Mouse (Mus musculus): ENCODE results near the gene Smarcb1. TPM values are rescaled to one million over a fixed set of nuclear protein-coding genes. Genes with fewer than 3 reads are reported as not detected.
"Not testable (repeated sequence)": the region's sequence is repeated elsewhere in the genome, so short reads cannot be mapped to it uniquely, and the experiment has no call there.

The Smarcb1 gene
- polyA plus RNA-seq, 1 experiment from 2014 or later: 250 TPM

GRCm38 (mm10) chr10:75898846-75899245 lies 22.6 kb downstream of the Smarcb1 start:
- Histone ChIP-seq H3K27me3 (no peaks in the 10 kb centered on the region), H3K4me2 (no peak overlapping the region), H3K27ac (0 out of 2 replicates have a peak overlapping the region, but pooled peaks have one; percentile 28), H3K36me3 (peaks cover 88% of the 10 kb centered on the region), H3K4me3 (no peak overlapping the region), H3K4me1 (peaks cover 5% of the 10 kb centered on the region; the same call in 1 of the 2 replicates), H3K9ac (no peak overlapping the region), H3K9me3 (no peaks in the 10 kb centered on the region)
- WGBS: 78% methylated on average over 3 of the region's 3 CpGs
- ATAC-seq (ENCODE audit: insufficient number of reproducible peaks, insufficient read depth, low FRiP score, low TSS enrichment, low read depth): no peak

DNA sequence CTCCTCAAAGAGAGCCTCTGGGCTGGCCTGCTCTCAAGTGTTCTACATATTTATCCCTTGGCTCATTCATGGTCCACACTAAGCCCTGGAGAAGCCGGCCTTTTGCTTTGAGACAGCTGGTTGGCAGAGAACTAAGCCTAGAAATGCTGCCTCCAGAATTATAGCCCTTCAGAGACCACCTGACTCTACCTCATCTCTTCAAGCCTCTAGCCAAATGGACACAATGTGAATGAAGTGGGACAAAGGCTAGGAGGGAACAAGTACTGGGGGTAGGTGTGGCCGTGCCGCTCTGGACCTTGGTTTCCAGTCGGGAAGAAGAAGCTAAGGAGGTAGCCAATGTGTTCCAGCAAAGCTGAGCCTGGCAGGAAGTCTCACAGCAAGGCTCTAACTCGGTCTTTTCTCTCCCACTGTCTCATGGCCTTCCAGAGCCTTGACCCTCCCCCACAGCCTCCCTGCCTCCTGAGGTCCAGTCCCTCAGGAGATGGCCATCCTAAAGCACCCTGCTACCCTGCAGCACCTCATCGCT lies 23.3 kb downstream of the Smarcb1 start:
- Histone ChIP-seq H3K27me3 (no peaks in the 10 kb centered on the region), H3K4me3 (no peak overlapping the region), H3K27ac (no peak overlapping the region), H3K9me3 (no peaks in the 10 kb centered on the region), H3K4me2 (no peak overlapping the region), H3K4me1 (peaks cover 11% of the 10 kb centered on the region), H3K36me3 (peaks cover 80% of the 10 kb centered on the region), H3K9ac (no peak overlapping the region)
- 79% methylated on average over 6 of the region's 6 CpGs for WGBS
- ATAC-seq (ENCODE audit: insufficient number of reproducible peaks, insufficient read depth, low FRiP score, low TSS enrichment, low read depth): no peak

- Histone ChIP-seq H3K27ac (no peak overlapping the region), H3K4me2 (no peak overlapping the region), H3K27me3 (no peaks in the 10 kb centered on the region), H3K36me3 (peaks cover 73% of the 10 kb centered on the region), H3K4me3 (no peak overlapping the region), H3K9ac (no peak overlapping the region), H3K9me3 (no peaks in the 10 kb centered on the region), H3K4me1 (peaks cover 16% of the 10 kb centered on the region)
- no peak for ATAC-seq (ENCODE audit: insufficient number of reproducible peaks, insufficient read depth, low FRiP score, low TSS enrichment, low read depth)
- WGBS: 32% methylated on average over 6 of the region's 6 CpGs
These were observed 24.0 kb downstream of the Smarcb1 start for GRCm38 (mm10) chr10:75897373-75897772.

DNA sequence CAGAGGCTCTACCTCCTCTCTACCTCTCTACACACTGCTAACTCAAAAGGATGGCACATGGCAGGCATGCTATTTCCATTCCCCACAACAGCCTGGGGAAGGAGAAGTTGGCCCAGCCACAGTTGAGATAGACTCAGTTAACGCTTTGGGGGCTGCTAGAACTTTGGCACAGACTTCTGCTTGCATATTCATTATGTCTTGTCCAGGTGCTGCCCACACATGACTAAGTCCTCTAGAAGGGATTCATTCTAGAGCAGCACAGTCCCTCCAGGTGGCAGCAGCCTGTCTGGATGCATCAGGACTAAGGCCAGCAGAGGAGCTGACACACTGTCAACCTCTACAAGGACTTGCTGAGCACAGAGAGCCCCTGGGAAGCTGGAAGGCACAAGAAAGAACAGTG lies 25.2 kb downstream of the Smarcb1 start:
- H3K9ac ChIP-seq: no peak overlapping the region
- H3K36me3 ChIP-seq: peaks cover 61% of the 10 kb centered on the region
- H3K4me2 ChIP-seq: no peak overlapping the region
- no peak overlapping the region for H3K4me3 ChIP-seq
- WGBS: 92% methylated on average over 1 of the region's 1 CpGs
- ATAC-seq (ENCODE audit: insufficient number of reproducible peaks, insufficient read depth, low FRiP score, low TSS enrichment, low read depth): no peak
- no peaks in the 10 kb centered on the region for H3K27me3 ChIP-seq
- no peak overlapping the region for H3K27ac ChIP-seq
- peaks cover 16% of the 10 kb centered on the region for H3K4me1 ChIP-seq
- H3K9me3 ChIP-seq: no peaks in the 10 kb centered on the region

- Histone ChIP-seq H3K9ac (no peak overlapping the region), H3K27me3 (no peaks in the 10 kb centered on the region), H3K27ac (no peak overlapping the region), H3K4me3 (no peak overlapping the region), H3K4me1 (peaks cover 16% of the 10 kb centered on the region), H3K4me2 (no peak overlapping the region), H3K36me3 (peaks cover 57% of the 10 kb centered on the region), H3K9me3 (no peaks in the 10 kb centered on the region)
- ATAC-seq (ENCODE audit: insufficient number of reproducible peaks, insufficient read depth, low FRiP score, low TSS enrichment, low read depth): no peak
- 93% methylated on average over 5 of the region's 5 CpGs for WGBS
These were observed 25.7 kb downstream of the Smarcb1 start for GRCm38 (mm10) chr10:75895730-75896129.

DNA sequence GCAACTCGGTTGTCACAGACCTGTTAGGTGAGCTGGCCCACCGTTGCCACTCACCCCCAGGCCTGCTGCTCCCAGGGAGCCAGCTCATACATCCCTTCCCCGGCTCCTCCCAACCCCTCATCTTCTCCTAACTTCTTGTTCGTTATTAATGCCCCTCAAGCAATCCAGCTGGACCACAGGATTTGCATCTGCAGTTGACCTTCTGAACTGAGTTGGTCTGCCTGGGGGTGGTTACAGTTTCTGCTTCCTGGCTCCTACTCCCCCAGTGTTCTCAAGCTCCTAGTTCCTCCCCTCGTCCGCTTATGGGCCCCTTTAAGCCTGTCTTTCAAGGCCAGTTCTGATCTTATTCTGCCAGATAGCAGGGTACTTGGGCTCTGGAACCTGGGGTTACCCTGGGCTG lies 26.8 kb downstream of the Smarcb1 start:
- no peaks in the 10 kb centered on the region for H3K27me3 ChIP-seq
- ATAC-seq (ENCODE audit: insufficient number of reproducible peaks, insufficient read depth, low FRiP score, low TSS enrichment, low read depth): no peak
- WGBS: 71% methylated on average over 6 of the region's 6 CpGs
- peaks cover 52% of the 10 kb centered on the region for H3K36me3 ChIP-seq
- H3K9me3 ChIP-seq: no peaks in the 10 kb centered on the region
- H3K4me2 ChIP-seq: no peak overlapping the region
- H3K9ac ChIP-seq: no peak overlapping the region
- H3K27ac ChIP-seq: no peak overlapping the region
- no peak overlapping the region for H3K4me3 ChIP-seq
- H3K4me1 ChIP-seq: peaks cover 16% of the 10 kb centered on the region

- H3K27me3 ChIP-seq: no peaks in the 10 kb centered on the region
- H3K27ac ChIP-seq: peak within 1 kb of the TSS; percentile 33; the same call in 1 of the 2 replicates
- peak within 1 kb of the TSS; percentile 92 for H3K4me2 ChIP-seq
- H3K36me3 ChIP-seq: peaks cover 39% of the 10 kb centered on the region
- peak; percentile 99 for ATAC-seq (ENCODE audit: insufficient number of reproducible peaks, insufficient read depth, low FRiP score, low TSS enrichment, low read depth)
- peak within 1 kb of the TSS; percentile 71 for H3K9ac ChIP-seq
- peak within 1 kb of the TSS; percentile 48 for H3K4me3 ChIP-seq
- WGBS: 2% methylated on average over 51 of the region's 51 CpGs
- no peaks in the 10 kb centered on the region for H3K9me3 ChIP-seq
- H3K4me1 ChIP-seq: peaks cover 17% of the 10 kb centered on the region
These were observed 28.2 kb downstream of the Smarcb1 start, which contains the start of gene Derl3 for GRCm38 (mm10) chr10:75893089-75893750. Gene Derl3 (plus strand): TSS chr10:75893413.

DNA sequence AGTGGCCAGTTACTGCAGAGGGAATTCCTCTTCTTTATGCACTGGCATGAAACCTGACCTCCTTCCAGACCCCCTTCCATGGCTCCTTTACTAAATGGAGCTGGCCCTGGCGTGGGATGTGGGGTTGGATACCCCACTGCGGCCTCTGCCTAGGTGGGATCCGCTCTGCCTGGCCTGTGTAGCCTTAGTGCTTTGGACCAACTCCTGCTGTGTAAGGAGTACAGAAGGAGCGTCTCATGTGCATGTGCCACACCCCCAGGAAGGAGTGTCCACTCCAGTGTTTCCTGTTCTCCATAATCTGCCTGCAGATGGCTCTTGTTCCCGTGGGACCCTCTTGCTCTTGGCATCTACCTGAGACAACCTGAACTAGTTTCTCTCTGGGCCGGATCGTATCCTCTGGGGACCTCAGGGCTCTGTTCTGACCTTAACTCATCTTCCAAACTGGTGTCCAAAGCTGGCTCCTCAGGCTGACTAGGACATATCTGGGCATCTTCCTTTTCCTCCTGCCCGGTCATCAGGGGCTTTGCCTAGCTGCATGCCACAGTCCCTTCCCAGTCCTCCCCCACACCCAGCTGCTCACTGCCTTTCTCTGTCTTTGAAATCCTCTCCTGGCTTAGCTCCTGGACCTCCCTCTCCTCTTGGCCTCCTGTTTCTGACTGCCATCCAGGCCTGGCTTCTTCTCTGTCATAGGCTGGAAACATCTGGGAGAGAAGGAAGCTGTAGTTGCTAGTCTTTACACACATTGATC lies 31.8 kb downstream of the Smarcb1 start:
- no peak overlapping the region for H3K4me2 ChIP-seq
- no peak for ATAC-seq (ENCODE audit: insufficient number of reproducible peaks, insufficient read depth, low FRiP score, low TSS enrichment, low read depth)
- H3K27me3 ChIP-seq: no peaks in the 10 kb centered on the region
- no peak overlapping the region for H3K4me3 ChIP-seq
- no peak overlapping the region for H3K9ac ChIP-seq
- H3K4me1 ChIP-seq: peaks cover 24% of the 10 kb centered on the region
- WGBS: 43% methylated on average over 8 of the region's 8 CpGs
- no peak overlapping the region for H3K27ac ChIP-seq
- H3K9me3 ChIP-seq: no peaks in the 10 kb centered on the region
- H3K36me3 ChIP-seq: peaks cover 6% of the 10 kb centered on the region

GRCm38 (mm10) chr10:75887504-75887903 lies 33.9 kb downstream of the Smarcb1 start:
- H3K27ac ChIP-seq; H3K27me3 ChIP-seq; H3K4me2 ChIP-seq; H3K9me3 ChIP-seq; H3K4me3 ChIP-seq; H3K36me3 ChIP-seq; ATAC-seq (ENCODE audit: insufficient number of reproducible peaks, insufficient read depth, low FRiP score, low TSS enrichment, low read depth); H3K9ac ChIP-seq: not testable (repeated sequence)
- WGBS: 62% methylated on average over 5 of the region's 5 CpGs
- H3K4me1 ChIP-seq: peaks cover 21% of the 10 kb centered on the region

DNA sequence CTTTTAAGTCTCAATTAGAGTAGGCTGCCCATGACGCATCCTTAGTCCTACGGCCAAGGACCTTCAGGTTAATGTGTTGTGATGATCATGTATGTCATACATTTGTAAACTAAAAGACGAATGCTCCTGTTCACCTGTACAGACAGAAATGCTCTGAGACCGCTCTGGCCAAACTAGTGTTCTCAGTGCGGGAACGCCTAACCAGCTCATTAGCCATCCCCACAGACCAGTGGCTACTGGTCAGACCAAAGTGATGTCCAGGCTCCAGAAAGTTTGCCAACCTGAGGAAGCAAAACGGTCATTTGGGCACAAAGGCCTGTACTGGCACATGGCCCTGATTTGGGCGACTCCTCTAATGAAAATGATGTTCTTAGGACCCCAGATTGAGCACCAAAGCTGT lies 36.7 kb downstream of the Smarcb1 start:
- Histone ChIP-seq H3K9ac (no peak overlapping the region), H3K9me3 (no peaks in the 10 kb centered on the region), H3K36me3 (no peaks in the 10 kb centered on the region), H3K4me1 (peaks cover 32% of the 10 kb centered on the region), H3K27me3 (no peaks in the 10 kb centered on the region), H3K27ac (no peak overlapping the region), H3K4me3 (no peak overlapping the region), H3K4me2 (no peak overlapping the region)
- ATAC-seq (ENCODE audit: insufficient number of reproducible peaks, insufficient read depth, low FRiP score, low TSS enrichment, low read depth): no peak
- 91% methylated on average over 8 of the region's 8 CpGs for WGBS

DNA sequence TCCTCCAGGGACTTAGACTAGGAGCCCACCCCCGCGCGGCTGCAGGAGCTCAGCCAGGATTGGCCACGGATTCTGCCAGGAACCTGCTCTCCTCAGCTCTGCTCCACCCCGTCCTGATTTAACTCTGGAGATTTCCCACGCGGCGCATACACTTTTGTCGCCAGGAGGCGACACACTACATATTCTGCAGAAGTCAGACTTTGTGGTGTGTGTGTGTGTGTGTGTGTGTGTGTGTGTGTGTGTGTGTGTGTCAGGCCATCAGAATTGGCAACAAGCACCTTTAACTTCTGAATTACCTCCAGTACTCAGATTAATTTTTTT lies 38.2 kb downstream of the Smarcb1 start:
- Histone ChIP-seq H3K27me3 (no peaks in the 10 kb centered on the region), H3K4me1 (peaks cover 26% of the 10 kb centered on the region), H3K27ac (peak overlapping the region; percentile 55), H3K36me3 (no peaks in the 10 kb centered on the region), H3K4me2 (peak overlapping the region; percentile 47), H3K9me3 (no peaks in the 10 kb centered on the region), H3K9ac (no peak overlapping the region), H3K4me3 (peak overlapping the region; percentile 3; the same call in 1 of the 2 replicates)
- whole genome bisulfite sequencing: under 1% methylated on average over 10 of the region's 10 CpGs
- ATAC-seq (ENCODE audit: insufficient number of reproducible peaks, insufficient read depth, low FRiP score, low TSS enrichment, low read depth): peak; percentile 52; the same call in 1 of the 2 replicates
